Mouse (Mus musculus) intestine, postnatal 0 days (tissue): ENCODE data around the gene Syt6. TPM values are rescaled to one million over a fixed set of nuclear protein-coding genes. Genes with fewer than 3 reads are reported as not detected.

Experiments used
- ATAC-seq: fragments of 200-750 bp; cut with Nextera tagmentation; 2 replicates; pipeline ENCODE4 v1.8.0; 2017; ENCODE audit warnings: mild to moderate bottlenecking, moderate TSS enrichment, moderate library complexity
- H3K27ac ChIP-seq: fragments of 300-500 bp; sonication (generic); 2 replicates; pipeline ENCODE4 v1.5.1; 2014; ENCODE audit warnings: mild to moderate bottlenecking, low read depth, low read length, moderate library complexity
- H3K27me3 ChIP-seq: fragments of 300-500 bp; sonication (generic); replicated peaks from 2 replicates; pipeline ENCODE4 v1.6.1; 2014; ENCODE audit warnings: low read length, mixed read lengths; ENCODE audit not compliant: control insufficient read depth, insufficient read depth
- H3K36me3 ChIP-seq: fragments of 300-500 bp; sonication (generic); 2 replicates; pipeline ENCODE4 v1.6.1; 2014; ENCODE audit warnings: mild to moderate bottlenecking, moderate library complexity; ENCODE audit not compliant: control insufficient read depth, insufficient read depth
- H3K4me1 ChIP-seq: fragments of 300-500 bp; sonication (generic); replicated peaks from 2 replicates; pipeline ENCODE4 v1.6.1; 2014; ENCODE audit warnings: antibody characterized with exemption, low read length, mixed read lengths; ENCODE audit not compliant: control insufficient read depth, insufficient read depth
- H3K4me2 ChIP-seq: fragments of 300-500 bp; sonication (generic); replicated peaks from 2 replicates; pipeline ENCODE4 v1.6.1; 2014; ENCODE audit warnings: low read depth, mild to moderate bottlenecking, moderate library complexity
- H3K4me3 ChIP-seq: fragments of 300-500 bp; sonication (generic); 2 replicates; pipeline ENCODE4 v1.5.1; 2014; ENCODE audit warnings: low read depth, low read length
- H3K9ac ChIP-seq: fragments of 300-500 bp; sonication (generic); 2 replicates; pipeline ENCODE4 v1.6.1; 2014; ENCODE audit warnings: mild to moderate bottlenecking, low read depth, low read length
- H3K9me3 ChIP-seq: fragments of 300-500 bp; sonication (generic); 2 replicates; pipeline ENCODE4 v1.6.1; 2016; ENCODE audit warnings: mixed run types; ENCODE audit not compliant: control insufficient read depth
- CTCF ChIP-seq: sonication (generic); IDR thresholded peaks from 2 replicates; pipeline ENCODE4 v1.5.1; 2016; ENCODE audit warnings: low read depth, mild to moderate bottlenecking, control low read depth, antibody characterized with exemption, moderate library complexity
- WGBS: fragments of 180-500 bp; shearing (Covaris S2); extraction: QIAGEN DNeasy Blood & Tissue Kit; methylation state at CpG from one replicate; pipeline ENCODE4 v1.1.7; 2014; 5-methylcytosine and 5-hydroxymethylcytosine counted together
- microRNA-seq: library from miRNA; unstranded; fragments of <30 nt; microRNA quantifications from one replicate; pipeline ENCODE4, GENCODE M21; 2016
- polyA plus RNA-seq: library from polyadenylated mRNA; unstranded; fragments of >200 nt; fragmentation: Nextera tagmentation; extraction: Ambion mirVana; gene quantifications from 2 replicates; pipeline ENCODE4 v1.2.1, GENCODE M21; 2015

Gene Syt6
- polyA plus RNA-seq, 1 experiment from 2014 or later: 0.56 TPM

DNA sequence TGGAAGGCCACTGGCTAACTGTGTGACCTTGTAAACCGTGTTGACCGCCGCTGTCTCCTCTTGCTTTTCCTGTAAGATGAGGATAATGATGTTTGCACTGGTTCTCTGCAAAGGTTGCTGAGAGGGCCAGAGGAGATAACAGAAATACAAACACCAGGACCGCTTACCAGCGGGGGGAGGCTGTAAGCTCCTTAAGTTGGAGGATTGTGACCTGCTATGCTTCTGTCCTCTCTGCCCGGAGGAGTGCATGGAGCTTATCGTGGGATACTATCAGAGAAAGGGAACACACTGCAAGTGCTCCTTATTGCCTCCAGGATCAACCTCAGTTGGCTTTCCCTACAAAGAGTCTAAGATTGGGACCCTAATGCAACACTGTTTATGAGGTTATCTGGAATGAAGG lies 97.7 kb downstream of the Syt6 start:
- Histone ChIP-seq H3K4me2 (no peak overlapping the region), H3K27me3 (no peaks in the 10 kb centered on the region), H3K4me1 (no peaks in the 10 kb centered on the region), H3K27ac (no peak overlapping the region), H3K9me3 (no peaks in the 10 kb centered on the region), H3K4me3 (no peak overlapping the region), H3K9ac (no peak overlapping the region), H3K36me3 (no peaks in the 10 kb centered on the region)
- ATAC-seq: no peak
- TF ChIP-seq CTCF: no peak
- 14% methylated on average over 7 of the region's 7 CpGs for WGBS

DNA sequence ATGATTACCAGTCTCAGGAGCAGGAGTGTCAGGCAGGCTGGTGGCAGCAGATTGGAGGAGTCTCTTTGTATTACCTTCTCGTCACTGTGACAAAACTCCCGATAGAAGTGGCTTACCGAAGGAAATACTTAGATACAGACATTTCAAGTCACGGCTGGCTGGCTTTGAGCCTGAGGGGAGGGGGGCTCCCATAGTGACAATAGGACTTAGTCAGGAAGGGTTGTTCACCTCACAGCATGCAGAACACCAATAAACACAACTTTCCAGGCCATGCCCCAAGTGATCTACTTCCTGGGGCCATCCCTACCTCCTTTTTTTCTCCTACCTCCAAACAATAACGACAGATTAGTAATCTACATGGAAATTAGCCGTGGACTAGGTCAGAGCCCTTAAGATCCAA lies 103.8 kb downstream of the Syt6 start:
- ATAC-seq: no peak
- no peak for TF ChIP-seq CTCF
- Histone ChIP-seq H3K4me2 (no peak overlapping the region), H3K36me3 (no peaks in the 10 kb centered on the region), H3K9me3 (no peaks in the 10 kb centered on the region), H3K4me1 (no peaks in the 10 kb centered on the region), H3K27me3 (no peaks in the 10 kb centered on the region), H3K4me3 (no peak overlapping the region), H3K27ac (no peak overlapping the region), H3K9ac (no peak overlapping the region)
- 54% methylated on average over 6 of the region's 6 CpGs for WGBS

DNA sequence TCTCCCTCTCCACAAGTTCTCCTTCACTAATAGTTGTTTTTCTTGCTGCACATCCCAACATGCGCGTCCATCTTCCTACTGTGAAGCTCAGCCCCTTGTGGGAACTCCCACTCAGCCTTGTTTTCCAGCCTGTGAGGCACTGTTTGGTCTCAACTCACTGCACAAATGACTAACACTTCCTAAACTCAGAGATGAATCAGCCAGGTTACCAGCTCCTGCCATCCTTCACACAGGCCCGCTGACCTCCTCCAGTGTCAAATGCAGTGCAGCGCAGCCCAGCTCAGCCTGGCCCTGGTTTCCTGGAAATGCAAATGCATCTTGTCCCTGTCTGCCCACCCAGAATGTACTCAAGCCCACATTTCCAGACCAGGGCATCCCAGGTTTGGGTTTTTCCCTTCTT lies 107.4 kb downstream of the Syt6 start:
- no peaks in the 10 kb centered on the region for H3K9me3 ChIP-seq
- no peaks in the 10 kb centered on the region for H3K27me3 ChIP-seq
- H3K4me3 ChIP-seq: no peak overlapping the region
- 63% methylated on average over 4 of the region's 4 CpGs for WGBS
- H3K9ac ChIP-seq: no peak overlapping the region
- H3K4me1 ChIP-seq: no peaks in the 10 kb centered on the region
- H3K27ac ChIP-seq: no peak overlapping the region
- no peak for TF ChIP-seq CTCF
- H3K36me3 ChIP-seq: no peaks in the 10 kb centered on the region
- ATAC-seq: no peak
- no peak overlapping the region for H3K4me2 ChIP-seq

DNA sequence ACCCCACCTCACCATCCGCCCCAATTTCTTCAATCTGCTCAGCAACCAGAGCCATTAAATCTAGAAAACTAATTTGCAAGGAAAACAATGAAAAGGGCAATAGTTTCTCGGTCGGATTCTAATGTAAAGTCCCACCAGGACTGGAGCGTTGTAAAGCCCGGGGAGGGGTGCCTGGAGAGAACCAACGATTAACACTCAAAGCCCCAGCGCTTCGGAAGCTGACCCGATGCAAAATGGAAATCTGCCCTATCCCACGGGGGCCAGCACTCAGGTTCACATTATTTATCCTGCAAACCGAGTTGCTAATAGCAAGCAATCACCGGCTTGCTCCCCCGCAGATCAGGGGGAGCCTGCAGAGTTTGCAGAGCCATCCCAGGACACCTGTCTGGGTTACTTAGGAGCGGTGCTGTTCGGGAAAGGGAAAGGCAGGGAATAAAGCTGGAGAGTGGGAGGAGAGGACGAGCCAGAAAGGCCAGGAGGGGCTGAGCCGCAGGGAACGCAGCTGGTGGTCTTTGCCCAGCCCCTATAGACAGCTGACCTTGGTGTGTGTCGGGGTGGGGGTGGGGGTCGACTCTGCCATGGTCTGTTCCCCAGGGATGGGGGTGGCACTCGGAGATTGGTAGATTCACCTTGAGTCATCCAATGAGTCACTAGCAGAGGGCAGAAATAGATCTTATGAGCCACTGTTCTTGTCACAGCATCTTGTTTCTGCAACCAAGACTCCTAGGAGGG lies 108.4 kb downstream of the Syt6 start:
- ATAC-seq: no peak
- Histone ChIP-seq H3K4me1 (no peaks in the 10 kb centered on the region), H3K4me2 (no peak overlapping the region), H3K9ac (no peak overlapping the region), H3K27ac (no peak overlapping the region), H3K9me3 (no peaks in the 10 kb centered on the region), H3K4me3 (no peak overlapping the region), H3K27me3 (no peaks in the 10 kb centered on the region), H3K36me3 (no peaks in the 10 kb centered on the region)
- TF ChIP-seq CTCF: no peak
- 13% methylated on average over 21 of the region's 21 CpGs for WGBS

DNA sequence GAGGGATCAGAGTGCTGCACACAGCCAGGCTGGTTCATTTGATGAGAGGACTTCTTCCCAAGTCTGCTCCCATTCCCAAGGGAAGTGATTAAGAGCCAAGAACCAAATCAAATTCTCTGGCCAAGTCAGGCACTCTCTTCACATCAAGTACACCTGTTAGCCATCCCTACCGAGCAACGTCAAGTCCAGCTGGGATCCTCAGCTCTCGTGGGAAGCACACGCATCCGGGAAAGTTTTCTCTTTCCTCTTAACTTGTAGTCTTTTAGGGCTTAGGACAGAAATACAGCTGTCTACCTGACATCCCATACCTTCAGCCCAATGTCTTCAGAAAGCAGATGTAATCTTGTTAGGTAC lies 108.9 kb downstream of the Syt6 start:
- no peak overlapping the region for H3K9ac ChIP-seq
- ATAC-seq: no peak
- H3K27me3 ChIP-seq: no peaks in the 10 kb centered on the region
- H3K9me3 ChIP-seq: no peaks in the 10 kb centered on the region
- 52% methylated on average over 5 of the region's 5 CpGs for WGBS
- no peak overlapping the region for H3K27ac ChIP-seq
- TF ChIP-seq CTCF: no peak
- H3K4me1 ChIP-seq: no peaks in the 10 kb centered on the region
- no peak overlapping the region for H3K4me3 ChIP-seq
- H3K36me3 ChIP-seq: no peaks in the 10 kb centered on the region
- H3K4me2 ChIP-seq: no peak overlapping the region

DNA sequence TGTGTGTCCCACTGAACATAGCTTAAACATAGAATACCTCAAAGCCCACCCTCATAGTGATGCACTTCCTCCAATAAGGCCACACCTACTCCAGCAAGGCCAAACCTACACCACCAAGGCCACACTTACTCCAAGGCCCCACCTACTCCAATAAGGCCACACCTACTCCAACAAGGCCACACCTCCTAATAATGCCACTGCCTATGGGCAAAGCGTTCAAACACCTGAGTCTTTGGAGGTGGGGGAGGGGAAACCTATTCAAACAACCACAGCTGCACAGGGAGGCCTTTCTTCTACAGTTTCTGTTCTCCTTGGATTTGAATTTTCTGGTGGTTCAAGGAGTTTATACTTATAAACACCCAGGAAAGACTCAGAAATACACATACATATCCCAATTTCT lies 114.0 kb downstream of the Syt6 start:
- H3K9ac ChIP-seq: no peak overlapping the region
- no peaks in the 10 kb centered on the region for H3K36me3 ChIP-seq
- H3K27me3 ChIP-seq: no peaks in the 10 kb centered on the region
- TF ChIP-seq CTCF: no peak
- no peaks in the 10 kb centered on the region for H3K9me3 ChIP-seq
- H3K4me1 ChIP-seq: no peaks in the 10 kb centered on the region
- no peak overlapping the region for H3K4me2 ChIP-seq
- H3K27ac ChIP-seq: no peak overlapping the region
- no peak for ATAC-seq
- no peak overlapping the region for H3K4me3 ChIP-seq
- 45% methylated on average over 1 of the region's 1 CpGs for WGBS

DNA sequence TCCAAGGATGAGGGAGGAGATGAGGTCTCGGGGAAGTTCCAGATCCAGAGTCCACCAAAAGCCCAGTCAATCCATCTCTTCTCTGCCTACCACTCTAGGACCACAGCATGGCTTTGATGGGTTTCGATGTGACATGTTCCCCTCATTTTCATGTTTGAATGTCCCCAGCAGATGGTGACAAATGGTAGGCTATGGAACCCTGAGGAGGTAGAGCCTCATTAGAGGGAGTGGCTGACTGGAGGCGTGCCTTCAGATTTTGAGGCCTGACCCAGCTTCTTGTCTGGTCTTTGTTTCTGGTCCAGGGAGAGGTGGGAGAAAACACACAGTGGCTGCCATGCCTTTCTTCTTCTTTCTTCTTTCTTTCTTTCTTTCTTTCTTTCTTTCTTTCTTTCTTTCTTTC lies 115.5 kb downstream of the Syt6 start:
- Histone ChIP-seq H3K36me3 (no peaks in the 10 kb centered on the region), H3K27ac (no peak overlapping the region), H3K9me3 (no peaks in the 10 kb centered on the region), H3K9ac (no peak overlapping the region), H3K4me1 (no peaks in the 10 kb centered on the region), H3K4me3 (no peak overlapping the region), H3K27me3 (no peaks in the 10 kb centered on the region), H3K4me2 (no peak overlapping the region)
- TF ChIP-seq CTCF: peak; percentile 46
- 76% methylated on average over 3 of the region's 3 CpGs for WGBS
- no peak for ATAC-seq

Small RNAs within 50 kb of the gene (microRNA-seq; reads per million reads assigned to microRNA genes)
- gene Gm25325: not detected

Other genes starting within 250 kb of the Syt6 start
- 0.26 and 0.31 TPM in 2 replicates for gene Atg4a-ps, start 70.8 kb downstream of the Syt6 start, polyA plus RNA-seq
- 11.5 and 13.1 TPM in 2 replicates for gene Olfml3, start 162.8 kb downstream of the Syt6 start, polyA plus RNA-seq
- gene Gm10964, start 164.1 kb downstream of the Syt6 start, polyA plus RNA-seq: not detected in 2 replicates
- 6.6 and 7.1 TPM in 2 replicates for gene Hipk1, start 216.3 kb downstream of the Syt6 start, polyA plus RNA-seq
- gene Dclre1b, start 234.2 kb downstream of the Syt6 start, polyA plus RNA-seq: 10.2 and 13.3 TPM in 2 replicates
- 12.6 and 12.9 TPM in 2 replicates for gene Ap4b1, start 234.3 kb downstream of the Syt6 start, polyA plus RNA-seq
- gene Gm43064, start 234.3 kb downstream of the Syt6 start, polyA plus RNA-seq: 0.18 TPM in 1 of 2 replicates, not detected in the other